Mouse (Mus musculus) ovary, postnatal 14 days (tissue): ENCODE measurements around the gene Akt1.

Source experiments
- DNase-seq: peaks from one replicate; pipeline ENCODE4 v3.0.0; 2022; ENCODE audit warnings: low spot score

Gene Akt1

DNA sequence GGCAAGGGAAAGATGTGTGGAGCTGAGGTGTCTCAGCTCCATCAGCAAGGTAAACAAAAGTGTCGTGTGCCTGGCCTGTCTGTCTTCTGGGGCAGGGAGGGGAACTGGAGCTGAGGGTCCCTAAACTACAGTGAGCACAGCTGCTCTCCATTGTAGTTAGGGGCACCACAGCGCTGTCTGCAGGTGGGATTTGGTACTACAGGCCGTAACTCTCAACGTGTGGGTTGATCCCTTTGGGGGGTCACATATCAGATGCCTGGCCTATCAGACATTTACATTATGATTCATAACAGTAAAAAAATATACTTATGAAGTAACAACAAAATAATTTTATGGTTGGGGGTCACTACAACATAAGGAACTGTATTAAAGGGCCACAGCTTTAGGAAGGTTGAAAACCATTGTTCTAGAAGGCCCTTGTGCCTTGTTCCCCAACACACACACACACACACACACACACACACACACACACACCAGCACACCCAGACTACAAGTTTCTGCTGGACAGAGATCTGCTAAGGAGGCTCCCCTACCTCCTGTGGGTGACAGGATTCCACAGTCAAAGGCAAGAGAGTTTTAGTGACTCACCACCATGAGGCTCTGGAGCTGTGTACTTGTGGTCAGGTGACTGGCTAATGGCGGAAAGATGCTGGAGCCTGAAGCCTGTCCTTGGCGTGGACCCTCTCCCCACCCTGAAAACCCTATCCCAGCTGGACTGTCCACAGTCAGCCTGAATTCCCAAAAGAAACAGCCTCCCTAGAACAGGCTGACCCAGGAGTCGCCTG is 47.4 kb downstream of the Akt1 start:
- DNase-seq, result no peak

DNA sequence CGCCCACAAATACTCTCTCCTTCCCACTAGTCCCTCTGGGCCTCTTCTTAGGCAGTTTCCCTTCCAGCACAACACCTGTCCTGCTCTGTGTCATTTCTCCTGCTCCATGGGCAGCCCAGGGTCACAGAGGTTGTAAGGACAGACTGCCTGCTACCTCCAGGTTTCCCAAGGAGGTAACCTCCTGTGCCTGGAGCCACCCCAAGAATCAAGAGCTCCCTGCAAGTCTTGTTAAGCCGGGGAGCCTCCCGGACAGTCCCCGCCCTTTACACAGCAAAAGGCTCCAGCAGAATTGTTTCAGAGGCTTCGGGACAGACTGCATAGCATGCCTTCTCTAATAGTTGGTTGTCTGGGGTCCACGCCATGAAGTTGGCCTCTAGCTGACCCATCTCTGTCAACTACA is 48.2 kb downstream of the Akt1 start:
- DNase-seq, result no peak

DNA sequence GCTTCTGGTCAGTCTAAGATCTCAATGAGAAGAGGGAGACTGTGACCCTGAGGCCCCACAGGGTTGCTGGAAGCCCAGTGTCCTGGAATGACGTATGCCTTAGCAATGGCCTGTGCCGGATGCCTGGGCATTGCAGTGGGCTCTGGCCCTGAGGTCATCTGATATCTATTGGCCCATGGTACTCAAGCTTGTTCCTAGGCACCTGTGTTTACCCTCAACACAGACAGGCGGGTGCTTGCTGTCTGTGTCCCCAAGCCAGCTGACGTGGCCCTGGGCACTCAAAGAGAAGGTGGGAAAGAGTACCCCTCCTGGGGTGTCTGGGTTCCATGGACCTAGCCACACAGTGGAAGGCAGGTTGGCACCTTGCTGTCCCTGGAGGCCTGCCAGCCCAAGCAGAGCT is 49.0 kb downstream of the Akt1 start:
- no peak for DNase-seq

DNA sequence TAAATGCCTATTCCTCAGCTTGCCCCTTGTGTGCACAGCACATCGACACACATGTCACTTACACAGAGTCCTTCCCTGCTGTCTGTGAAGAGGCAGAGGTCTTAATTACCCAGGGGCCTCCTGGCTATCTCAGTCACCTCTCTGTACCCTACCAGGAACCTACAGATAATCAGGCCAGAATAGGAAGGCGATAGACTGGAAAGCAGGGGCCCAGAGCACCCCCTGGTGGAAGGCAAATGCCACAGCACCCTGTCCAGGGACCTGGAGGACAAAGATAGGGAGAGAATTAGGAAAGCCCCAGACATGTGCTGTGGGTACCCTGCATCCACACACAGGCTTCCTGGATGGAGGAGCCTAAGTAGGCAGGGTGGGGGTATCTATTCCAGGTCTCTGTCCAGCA is 50.9 kb downstream of the Akt1 start:
- peak; percentile 49 for DNase-seq

DNA sequence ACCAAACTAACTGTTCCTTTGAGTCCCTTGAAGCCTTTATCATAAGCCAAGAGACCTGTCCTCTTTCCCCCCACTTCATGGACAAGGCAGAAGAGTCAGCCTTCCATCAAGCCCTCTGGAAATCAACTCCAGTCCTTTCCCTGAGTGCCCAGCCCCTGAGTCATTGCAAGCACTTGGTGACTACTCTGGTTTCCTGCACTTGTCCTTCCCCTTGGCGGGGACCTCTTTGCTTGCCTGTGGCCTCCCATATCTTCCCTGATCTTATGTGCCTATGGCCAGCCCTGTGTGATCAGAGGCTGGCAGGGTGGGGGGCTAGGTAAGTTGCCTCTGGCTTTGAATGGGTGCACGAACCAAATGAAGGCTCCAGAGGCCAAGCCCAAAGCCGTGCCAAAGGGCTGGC is 52.8 kb downstream of the Akt1 start:
- DNase-seq, result no peak

DNA sequence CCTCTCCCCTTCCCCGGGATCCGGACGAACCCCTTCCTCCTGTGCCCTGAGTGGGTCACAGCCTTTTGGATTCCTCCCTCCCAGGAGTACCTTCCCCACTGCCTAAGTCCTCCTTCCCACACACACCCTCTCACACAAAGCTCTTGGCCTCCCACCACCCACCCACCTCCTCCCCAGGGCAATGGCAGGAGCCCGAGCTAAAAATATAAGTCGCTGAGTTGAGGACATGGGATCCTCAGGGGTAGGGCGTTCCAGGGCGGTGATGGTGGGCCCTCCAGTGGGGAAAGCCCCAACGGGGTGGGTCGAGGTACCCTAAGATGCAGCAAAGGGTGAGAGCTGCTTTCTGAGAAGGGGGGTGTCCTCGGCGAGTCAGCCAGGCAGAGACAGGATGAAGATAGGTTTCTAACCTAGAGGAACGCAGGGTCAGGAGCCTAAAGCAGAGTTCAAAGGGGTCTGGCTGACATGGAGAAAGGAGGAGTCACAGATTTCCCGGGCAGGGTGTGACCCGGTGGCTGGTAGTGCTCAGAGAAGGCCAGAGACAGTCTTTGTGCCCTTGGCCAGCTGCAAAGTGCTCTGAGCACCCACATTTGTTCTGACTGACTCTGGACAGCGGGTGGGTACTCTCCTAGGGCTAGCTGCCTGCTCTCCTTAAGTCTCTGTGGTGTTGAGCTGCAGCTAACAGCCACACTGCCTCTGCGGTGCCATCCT is 54.2 kb downstream of the Akt1 start:
- no peak for DNase-seq

DNA sequence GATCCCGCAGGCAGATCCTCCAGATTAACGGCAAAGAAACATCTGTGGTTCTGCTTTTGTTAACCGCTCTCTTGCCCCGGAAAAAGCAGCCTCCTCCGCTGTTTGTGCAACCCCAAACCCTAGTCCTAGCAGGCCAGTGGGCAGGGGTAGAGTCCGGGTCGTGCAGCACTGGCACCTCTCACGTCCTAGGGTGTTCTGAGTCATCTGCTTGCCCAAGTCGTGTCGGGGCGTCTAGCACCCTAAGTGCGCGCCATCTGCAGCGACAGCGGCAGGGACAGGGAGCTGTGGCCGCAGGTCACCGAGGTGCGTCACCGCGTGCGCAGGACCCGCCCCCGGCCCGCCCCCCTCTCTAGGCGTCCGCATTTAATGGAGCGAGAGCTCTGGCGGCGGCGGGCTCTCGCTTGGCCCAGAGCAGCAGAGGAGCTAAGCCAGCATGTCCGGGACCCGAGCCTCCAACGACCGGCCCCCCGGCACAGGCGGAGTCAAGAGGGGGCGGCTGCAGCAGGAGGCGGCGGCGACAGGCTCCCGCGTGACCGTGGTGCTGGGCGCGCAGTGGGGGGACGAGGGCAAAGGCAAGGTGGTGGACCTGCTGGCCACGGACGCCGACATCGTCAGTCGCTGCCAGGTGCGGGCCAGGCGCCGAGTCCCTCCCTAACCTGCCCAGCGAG is 54.9 kb downstream of the Akt1 start, which contains the start of gene Adssl1:
Gene Adssl1 (plus strand): TSS at position 360 of the 668 bp plus-strand sequence.
- DNase-seq, result peak; percentile 30

DNA sequence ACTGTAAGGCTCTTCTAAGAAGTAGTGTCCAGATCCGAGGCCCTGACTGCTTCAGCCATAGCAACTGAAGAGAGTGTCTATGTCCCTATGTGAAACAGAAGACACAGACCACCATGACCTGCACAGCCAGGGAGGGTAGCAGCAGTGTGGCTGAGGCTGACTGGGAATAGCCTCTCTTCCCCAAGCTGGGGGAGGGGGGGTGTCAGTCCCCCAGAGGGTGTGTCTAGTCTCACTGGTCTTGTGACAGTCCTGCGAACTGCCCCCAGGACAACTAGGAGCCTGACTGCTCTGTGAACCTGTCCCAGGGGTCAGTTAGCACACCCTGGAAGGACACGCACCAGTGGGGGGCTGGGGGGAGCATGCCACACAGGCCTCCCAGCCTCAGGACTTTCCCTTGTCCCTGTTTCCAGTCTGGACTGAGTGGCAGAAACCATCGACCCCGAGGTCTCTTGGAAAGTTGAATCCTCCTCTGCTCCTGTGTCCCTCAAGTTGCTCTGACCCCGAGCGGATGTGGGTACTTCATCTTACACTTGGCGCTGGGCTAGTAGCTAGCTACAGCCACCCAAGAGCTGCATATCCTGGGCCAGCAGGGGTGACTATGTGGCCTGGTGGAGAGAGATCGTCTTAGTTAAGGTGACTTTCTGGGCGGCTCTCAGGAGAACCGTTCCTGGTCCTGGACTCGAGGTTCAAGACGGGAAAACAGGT is 55.6 kb downstream of the Akt1 start:
- DNase-seq, result no peak

DNA sequence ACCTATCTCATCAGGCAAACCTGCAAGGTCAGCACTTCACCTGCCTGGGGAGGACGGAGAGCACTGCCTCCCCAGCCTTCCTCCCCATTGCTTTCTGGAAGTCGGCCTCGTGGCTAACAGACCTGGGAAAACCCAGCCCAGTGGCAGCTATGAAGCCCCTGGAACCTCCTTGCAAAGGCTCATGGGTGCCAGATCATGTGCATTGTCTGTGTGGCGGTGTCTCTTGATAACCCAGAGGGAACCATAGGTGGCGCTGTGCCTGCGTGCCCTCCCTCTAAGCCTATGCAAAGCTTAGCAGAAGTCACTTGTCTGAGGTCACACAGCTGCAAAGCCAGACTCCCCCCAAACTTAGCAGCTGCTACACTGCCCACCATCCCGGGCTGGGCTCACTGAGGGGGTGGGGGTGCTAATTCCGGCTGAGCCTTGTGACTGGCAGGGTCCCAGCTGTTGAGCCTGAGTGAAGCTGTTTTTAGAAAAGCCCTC is 56.7 kb downstream of the Akt1 start:
- peak; percentile 52 for DNase-seq

DNA sequence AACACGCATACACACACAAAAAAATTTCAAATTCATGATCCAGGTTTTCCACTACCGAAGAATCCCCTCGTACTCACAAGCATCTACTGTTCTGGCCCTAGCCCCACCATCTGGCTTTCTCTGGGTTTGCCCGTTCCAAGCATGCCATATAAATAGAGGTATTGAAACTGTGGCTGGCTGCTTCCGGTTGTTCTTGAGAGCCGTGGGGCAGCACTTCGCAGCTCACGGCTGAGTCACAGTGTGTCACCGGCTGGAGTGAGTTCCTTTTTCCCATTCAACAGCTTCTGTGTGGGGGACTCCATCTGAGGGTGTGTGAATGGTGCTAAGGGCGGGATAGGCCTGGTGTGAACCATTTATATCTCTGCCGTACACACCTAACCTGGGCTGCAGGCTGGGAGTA is 57.5 kb downstream of the Akt1 start:
- no peak for DNase-seq

DNA sequence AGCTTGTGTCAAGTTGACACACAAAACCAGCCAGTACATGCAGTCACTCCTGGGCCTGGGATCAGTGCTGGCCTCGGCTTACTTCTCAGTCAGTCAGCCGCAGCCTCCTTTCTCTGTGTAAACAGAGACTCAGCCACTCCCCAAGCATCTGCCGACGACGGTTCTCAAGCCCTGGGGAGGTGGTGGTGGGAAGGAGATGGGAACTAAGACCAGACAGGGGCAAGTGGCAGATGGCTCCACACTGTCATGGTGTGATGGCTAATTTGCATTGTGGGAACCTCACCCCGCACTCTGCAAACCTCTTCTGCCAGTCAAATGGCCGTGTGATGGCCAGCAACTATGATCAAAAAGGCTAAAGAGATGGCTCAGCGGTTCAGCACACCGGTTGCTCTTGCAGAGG is 58.0 kb downstream of the Akt1 start:
- no peak for DNase-seq

DNA sequence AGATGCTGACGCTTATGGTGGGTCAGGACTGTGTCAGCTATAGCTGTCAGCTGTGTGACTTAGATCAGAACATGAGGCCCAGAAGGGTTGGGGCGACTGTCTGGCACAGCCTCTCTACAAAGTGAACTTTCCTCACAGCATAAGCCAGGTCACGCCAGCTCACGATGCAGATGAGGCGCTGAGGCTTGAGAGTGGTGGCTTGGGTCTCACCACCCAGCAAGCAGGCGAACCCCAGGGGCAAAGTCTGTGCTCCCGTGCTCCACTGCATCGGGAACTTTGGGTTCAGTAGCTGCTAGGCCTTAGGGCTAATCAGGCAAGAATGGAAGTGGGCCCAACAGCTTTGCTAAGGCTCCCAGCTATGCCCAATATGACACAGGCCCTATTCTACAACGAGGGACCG is 65.7 kb downstream of the Akt1 start:
- DNase-seq, result no peak

DNA sequence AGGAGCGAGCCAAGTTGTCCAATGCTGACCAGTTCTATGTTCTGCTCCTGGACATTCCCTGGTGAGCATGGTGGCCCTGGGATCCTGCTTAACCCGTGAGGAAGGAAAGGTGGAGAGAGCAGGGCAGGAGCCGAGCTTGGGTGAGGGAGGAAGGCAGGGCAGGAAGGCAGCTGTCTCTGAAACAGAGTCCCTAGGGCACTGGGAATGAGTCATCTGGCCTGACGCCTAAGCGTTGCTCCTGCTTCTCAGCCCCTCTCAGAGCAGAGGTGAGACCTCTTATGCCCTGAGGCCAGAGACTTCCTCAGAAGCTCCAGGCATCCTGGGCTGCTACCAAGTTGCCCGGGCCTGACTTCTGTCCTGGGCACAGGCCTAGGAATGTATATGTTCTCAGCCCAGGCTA is 67.7 kb downstream of the Akt1 start:
- DNase-seq, result no peak

DNA sequence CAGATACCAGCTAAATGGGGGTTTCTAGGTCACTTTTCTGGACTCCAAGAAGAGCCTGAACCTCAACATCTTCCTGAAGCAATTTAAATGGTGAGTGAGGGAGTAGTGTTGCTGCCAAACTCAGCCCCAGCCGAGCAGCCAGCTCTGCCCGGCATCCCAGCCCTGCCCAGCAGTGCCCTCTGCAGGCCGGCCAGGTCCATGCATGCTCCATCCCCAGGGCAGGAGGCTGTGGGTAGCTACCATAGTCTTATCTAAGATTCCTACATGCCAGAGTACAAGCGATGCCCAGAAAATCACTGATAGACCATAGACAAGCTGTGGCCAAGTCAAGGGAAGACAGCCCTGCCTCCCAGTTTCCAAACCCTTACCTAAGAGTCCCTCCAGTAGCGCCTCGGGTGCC is 68.9 kb downstream of the Akt1 start:
- peak; percentile 85 for DNase-seq

DNA sequence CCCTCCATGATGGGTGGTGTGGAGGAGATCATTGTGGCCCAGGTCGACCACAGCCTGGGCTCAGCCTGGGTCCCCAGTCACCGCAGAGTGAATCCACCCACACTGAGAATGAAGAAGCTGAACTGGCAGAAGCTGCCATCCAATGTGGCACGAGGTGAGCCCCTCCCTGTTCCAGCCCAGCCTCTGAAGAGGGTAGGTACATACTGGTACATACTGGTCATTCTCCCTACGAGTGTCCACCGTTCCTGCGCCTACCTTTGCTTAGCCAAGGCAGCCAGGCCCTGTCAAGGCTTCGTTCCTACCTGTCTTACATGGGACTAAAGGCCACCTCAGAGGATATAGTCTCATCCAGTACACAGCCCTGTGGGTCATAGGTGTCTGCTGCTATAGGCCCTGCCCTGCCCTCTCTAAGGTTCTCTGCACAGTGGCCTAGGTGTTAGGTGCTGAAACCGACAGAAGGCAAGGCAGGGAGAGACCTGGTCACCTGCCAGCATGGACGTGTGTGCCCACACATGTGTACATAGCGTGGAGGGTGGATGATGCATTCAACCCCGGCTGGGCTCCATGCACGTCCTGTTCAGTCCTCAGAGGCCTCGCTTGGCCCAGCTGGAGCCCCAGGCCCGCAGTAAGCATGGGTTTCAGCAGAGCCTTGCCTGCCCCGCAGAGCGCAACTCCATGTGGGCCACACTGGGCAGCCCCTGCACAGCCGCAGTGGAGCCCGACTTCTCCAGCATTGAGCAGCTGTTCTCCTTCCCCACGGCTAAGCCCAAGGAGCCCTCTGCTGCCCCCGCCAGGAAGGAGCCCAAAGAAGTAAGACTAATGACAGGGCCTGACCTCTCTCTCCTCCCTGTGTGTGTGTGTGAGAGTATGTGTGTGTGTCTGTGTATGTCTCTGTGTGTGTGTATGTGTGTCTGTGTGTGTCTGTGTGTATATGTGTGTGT is 69.7 kb downstream of the Akt1 start:
- DNase-seq, result peak; percentile 44

DNA sequence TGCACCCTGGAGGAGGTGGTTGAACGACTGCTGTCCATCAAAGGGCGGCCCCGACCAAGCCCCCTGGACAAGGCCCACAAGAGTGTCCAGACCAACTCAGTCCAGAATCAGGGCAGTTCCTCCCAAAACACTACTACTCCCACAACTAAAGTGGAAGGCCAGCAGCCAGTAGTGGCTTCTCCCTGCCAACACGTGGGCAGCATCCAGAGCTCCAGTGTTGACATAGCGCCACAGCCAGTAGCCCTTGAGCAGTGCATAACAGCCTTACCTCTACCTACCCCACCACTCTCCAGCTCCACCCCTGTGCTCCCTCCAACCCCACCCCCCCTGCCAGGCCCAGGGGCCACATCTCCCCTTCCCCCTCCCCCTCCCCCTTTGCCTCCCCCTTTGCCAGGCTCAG is 70.7 kb downstream of the Akt1 start:
- DNase-seq, result no peak
